Mouse (Mus musculus) megakaryocyte, embryonic 14.5 days (primary cell): ENCODE data around the gene Kcnk4.

ENCODE experiments used
- FLI1 ChIP-seq: IDR thresholded peaks from 2 replicates; pipeline ENCODE4 v1.6.1; 2012; ENCODE audit warnings: low read length, inconsistent platforms, mixed read lengths
- GATA1 ChIP-seq: IDR thresholded peaks from 3 replicates; pipeline ENCODE4 v1.6.1; 2012; ENCODE audit warnings: mixed read lengths, low read length, inconsistent platforms, borderline replicate concordance

DNA sequence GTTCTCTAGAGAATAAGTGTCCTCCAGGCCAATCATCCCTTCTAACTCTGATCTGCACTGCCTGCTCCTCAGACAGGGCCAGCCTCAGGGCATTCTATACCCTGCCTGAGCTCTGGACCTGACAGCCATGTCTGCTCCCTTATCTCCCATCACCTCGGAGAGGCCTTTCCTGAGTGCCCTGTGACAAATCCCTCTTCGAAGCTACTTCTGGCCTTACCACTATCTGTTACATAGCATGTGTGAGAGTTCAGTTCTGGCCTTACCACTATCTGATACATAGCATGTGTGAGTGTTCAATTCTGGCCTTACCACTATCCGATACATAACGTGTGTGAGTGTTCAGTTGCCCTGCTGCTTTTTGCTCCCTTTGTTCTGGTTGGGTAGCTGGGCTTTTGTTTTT lies 19.0 kb downstream of the Kcnk4 start:
- TF ChIP-seq GATA1 = no peak
- TF ChIP-seq FLI1 = no peak
